Mouse (Mus musculus) embryonic facial prominence, embryonic 12.5 days (tissue): ENCODE results near the gene Atp2a2. TPM values are rescaled to one million over a fixed set of nuclear protein-coding genes. Genes with fewer than 3 reads are reported as not detected.
A peak's percentile ranks its signal among the peaks of the same experiment; 100 is the strongest.

Experiments
- ATAC-seq: fragments of 200-750 bp; cut with Nextera tagmentation; 2 replicates; pipeline ENCODE4 v1.8.0; 2017; ENCODE audit not compliant: insufficient number of reproducible peaks, insufficient read depth, low FRiP score, low TSS enrichment
- H3K27ac ChIP-seq: fragments of 300-500 bp; sonication (generic); 2 replicates; pipeline ENCODE4 v1.5.1; 2016; ENCODE audit warnings: mild to moderate bottlenecking
- H3K27me3 ChIP-seq: fragments of 300-500 bp; sonication (generic); 2 replicates; pipeline ENCODE4 v1.6.1; 2016; ENCODE audit warnings: mild to moderate bottlenecking, moderate library complexity
- H3K36me3 ChIP-seq: fragments of 300-500 bp; sonication (generic); 2 replicates; pipeline ENCODE4 v1.6.1; 2016; ENCODE audit warnings: mild to moderate bottlenecking
- H3K4me1 ChIP-seq: fragments of 300-500 bp; sonication (generic); 2 replicates; pipeline ENCODE4 v1.6.1; 2016
- H3K4me2 ChIP-seq: fragments of 300-500 bp; sonication (generic); replicated peaks from 2 replicates; pipeline ENCODE4 v1.6.1; 2016; ENCODE audit warnings: mild to moderate bottlenecking, moderate library complexity
- H3K4me3 ChIP-seq: fragments of 300-500 bp; sonication (generic); 2 replicates; pipeline ENCODE4 v1.5.1; 2016; ENCODE audit warnings: mild to moderate bottlenecking
- H3K9ac ChIP-seq: fragments of 300-500 bp; sonication (generic); 2 replicates; pipeline ENCODE4 v1.6.1; 2016; ENCODE audit warnings: mild to moderate bottlenecking, moderate library complexity
- H3K9me3 ChIP-seq: fragments of 300-500 bp; sonication (generic); 2 replicates; pipeline ENCODE4 v1.6.1; 2016; ENCODE audit warnings: mild to moderate bottlenecking, moderate library complexity
- WGBS: fragments of 180-500 bp; shearing (Covaris S2); methylation state at CpG from one replicate; pipeline ENCODE4 v1.1.7; 2016; 5-methylcytosine and 5-hydroxymethylcytosine counted together
- polyA plus RNA-seq: library from polyadenylated mRNA; unstranded; fragments of >200 nt; fragmentation: Nextera tagmentation; extraction: Ambion mirVana; gene quantifications from 2 replicates; pipeline ENCODE4 v1.2.1, GENCODE M21; 2016

Atp2a2 gene
- polyA plus RNA-seq, 1 experiment from 2014 or later: 51.5 TPM

- H3K4me2 ChIP-seq: no peak overlapping the region
- WGBS: 81% methylated on average over 5 of the region's 5 CpGs
- ATAC-seq: no peak
- H3K4me3 ChIP-seq: no peak overlapping the region
- H3K4me1 ChIP-seq: peaks cover 15% of the 10 kb centered on the region; the same call in 1 of the 2 replicates
- H3K27me3 ChIP-seq: no peaks in the 10 kb centered on the region
- H3K36me3 ChIP-seq: no peaks in the 10 kb centered on the region
- no peak overlapping the region for H3K9ac ChIP-seq
- H3K9me3 ChIP-seq: 0 out of 2 replicates have a peak, but pooled peaks cover 5% of the 10 kb centered on the region
- H3K27ac ChIP-seq: no peak overlapping the region
Observed at GRCm38 (mm10) chr5:122505554-122505953, 3.5 kb upstream of the Atp2a2 start.

GRCm38 (mm10) chr5:122503760-122504119 lies 1.7 kb upstream of the Atp2a2 start:
- WGBS: 15% methylated on average over 4 of the region's 4 CpGs
- Histone ChIP-seq H3K9ac (no peak overlapping the region), H3K27me3 (no peaks in the 10 kb centered on the region), H3K36me3 (no peaks in the 10 kb centered on the region), H3K4me2 (no peak overlapping the region), H3K27ac (no peak overlapping the region), H3K4me3 (no peak overlapping the region), H3K4me1 (peaks cover 24% of the 10 kb centered on the region), H3K9me3 (0 out of 2 replicates have a peak, but pooled peaks cover 5% of the 10 kb centered on the region)
- ATAC-seq: no peak

- Histone ChIP-seq H3K36me3 (peaks cover 3% of the 10 kb centered on the region), H3K9me3 (0 out of 2 replicates have a peak, but pooled peaks cover 5% of the 10 kb centered on the region), H3K27me3 (no peaks in the 10 kb centered on the region), H3K4me3 (peak overlapping the region; percentile 97), H3K9ac (peak overlapping the region; percentile 80), H3K4me2 (peak overlapping the region; percentile 75), H3K4me1 (peaks cover 27% of the 10 kb centered on the region), H3K27ac (peak overlapping the region; percentile 87)
- WGBS: 35% methylated on average over 15 of the region's 15 CpGs
- ATAC-seq: no peak
Observed at GRCm38 (mm10) chr5:122503015-122503759, 1.2 kb upstream of the Atp2a2 start.

GRCm38 (mm10) chr5:122501101-122502076 lies 636 bp downstream of the Atp2a2 start:
- H3K4me2 ChIP-seq: peak overlapping the region; percentile 60
- under 1% methylated on average over 100 of the region's 113 CpGs for WGBS
- no peaks in the 10 kb centered on the region for H3K27me3 ChIP-seq
- H3K9ac ChIP-seq: peak overlapping the region; percentile 99
- H3K36me3 ChIP-seq: peaks cover 16% of the 10 kb centered on the region
- H3K9me3 ChIP-seq: 0 out of 2 replicates have a peak, but pooled peaks cover 1% of the 10 kb centered on the region
- H3K27ac ChIP-seq: peak overlapping the region; percentile 99
- H3K4me3 ChIP-seq: peak overlapping the region; percentile 97
- peaks cover 36% of the 10 kb centered on the region for H3K4me1 ChIP-seq
- peak; percentile 5 for ATAC-seq

GRCm38 (mm10) chr5:122500563-122500962 lies 1.5 kb downstream of the Atp2a2 start:
- Histone ChIP-seq H3K9me3 (no peaks in the 10 kb centered on the region), H3K4me2 (peak overlapping the region; percentile 60), H3K4me3 (peak overlapping the region; percentile 97), H3K27ac (no peak overlapping the region), H3K36me3 (peaks cover 24% of the 10 kb centered on the region), H3K27me3 (no peaks in the 10 kb centered on the region), H3K9ac (peak overlapping the region; percentile 99), H3K4me1 (peaks cover 36% of the 10 kb centered on the region)
- 28% methylated on average over 5 of the region's 5 CpGs for WGBS
- ATAC-seq: no peak

- Histone ChIP-seq H3K4me2 (peak overlapping the region; percentile 60), H3K4me3 (peak overlapping the region; percentile 97), H3K27me3 (no peaks in the 10 kb centered on the region), H3K4me1 (peaks cover 36% of the 10 kb centered on the region), H3K9me3 (no peaks in the 10 kb centered on the region), H3K36me3 (peaks cover 28% of the 10 kb centered on the region), H3K27ac (no peak overlapping the region), H3K9ac (peak overlapping the region; percentile 38; the same call in 1 of the 2 replicates)
- 41% methylated on average over 4 of the region's 4 CpGs for WGBS
- no peak for ATAC-seq
Observed at GRCm38 (mm10) chr5:122500141-122500540, 1.9 kb downstream of the Atp2a2 start.

- no peak overlapping the region for H3K4me3 ChIP-seq
Observed at GRCm38 (mm10) chr5:122498046-122498445, 4.0 kb downstream of the Atp2a2 start.

GRCm38 (mm10) chr5:122496990-122497389 lies 5.0 kb downstream of the Atp2a2 start:
- no peak for ATAC-seq
- Histone ChIP-seq H3K4me1 (peaks cover 27% of the 10 kb centered on the region), H3K9ac (no peak overlapping the region), H3K4me3 (no peak overlapping the region), H3K36me3 (peaks cover 45% of the 10 kb centered on the region), H3K9me3 (no peaks in the 10 kb centered on the region), H3K27ac (no peak overlapping the region), H3K27me3 (no peaks in the 10 kb centered on the region), H3K4me2 (no peak overlapping the region)
- WGBS: 90% methylated on average over 4 of the region's 4 CpGs

More at GRCm38 (mm10) chr5:122498046-122498445, 4.0 kb downstream of the Atp2a2 start:
- H3K9ac ChIP-seq: no peak overlapping the region
- H3K4me2 ChIP-seq: 0 out of 2 replicates have a peak overlapping the region, but pooled peaks have one; percentile 4
- no peak overlapping the region for H3K27ac ChIP-seq
- no peak for ATAC-seq
- H3K4me1 ChIP-seq: peaks cover 29% of the 10 kb centered on the region
- H3K36me3 ChIP-seq: peaks cover 39% of the 10 kb centered on the region
- WGBS: 66% methylated on average over 2 of the region's 2 CpGs
- H3K27me3 ChIP-seq: no peaks in the 10 kb centered on the region
- H3K9me3 ChIP-seq: no peaks in the 10 kb centered on the region

GRCm38 (mm10) chr5:122494449-122494848 lies 7.6 kb downstream of the Atp2a2 start:
- H3K36me3 ChIP-seq: peaks cover 65% of the 10 kb centered on the region
- 72% methylated on average over 1 of the region's 1 CpGs for WGBS

GRCm38 (mm10) chr5:122493035-122493434 lies 9.0 kb downstream of the Atp2a2 start:
- Histone ChIP-seq H3K9me3 (no peaks in the 10 kb centered on the region), H3K4me2 (no peak overlapping the region), H3K27ac (no peak overlapping the region), H3K9ac (no peak overlapping the region), H3K4me3 (no peak overlapping the region), H3K36me3 (peaks cover 74% of the 10 kb centered on the region), H3K4me1 (peaks cover 7% of the 10 kb centered on the region), H3K27me3 (no peaks in the 10 kb centered on the region)
- WGBS: 90% methylated on average over 2 of the region's 2 CpGs
- no peak for ATAC-seq

More at GRCm38 (mm10) chr5:122494449-122494848, 7.6 kb downstream of the Atp2a2 start:
- no peaks in the 10 kb centered on the region for H3K9me3 ChIP-seq
- H3K27ac ChIP-seq: no peak overlapping the region
- H3K4me1 ChIP-seq: peaks cover 17% of the 10 kb centered on the region
- H3K4me3 ChIP-seq: no peak overlapping the region
- no peak overlapping the region for H3K9ac ChIP-seq
- ATAC-seq: no peak
- H3K27me3 ChIP-seq: no peaks in the 10 kb centered on the region
- no peak overlapping the region for H3K4me2 ChIP-seq

- no peaks in the 10 kb centered on the region for H3K9me3 ChIP-seq
- H3K27ac ChIP-seq: no peak overlapping the region
- peaks cover 76% of the 10 kb centered on the region for H3K36me3 ChIP-seq
- WGBS: 85% methylated on average over 10 of the region's 10 CpGs
- H3K4me2 ChIP-seq: no peak overlapping the region
- ATAC-seq: no peak
- H3K9ac ChIP-seq: no peak overlapping the region
- no peaks in the 10 kb centered on the region for H3K4me1 ChIP-seq
- no peaks in the 10 kb centered on the region for H3K27me3 ChIP-seq
- no peak overlapping the region for H3K4me3 ChIP-seq
Observed at GRCm38 (mm10) chr5:122491385-122491784, 10.6 kb downstream of the Atp2a2 start.
